Mouse (Mus musculus): ENCODE results near the gene Tagln3.

Gene Tagln3

GRCm38 (mm10) chr16:45676462-45676861, 47.9 kb downstream of the Tagln3 start:
- in situ Hi-C loops (cut with MboI; ENCODE audit: low pct_unique_long_range_greater_than_20kb in 1 of 2, low sequenced_read_pairs in 2 of 2, unreplicated experiment in 1 of 2): loop anchor here in 1 of 2 experiments (25.0 kb wide), 1 partner anchor 286 kb away; the partner anchor contains the start of gene Phldb2

- in situ Hi-C loops (cut with MboI; ENCODE audit: low pct_unique_long_range_greater_than_20kb in 1 of 2, low sequenced_read_pairs in 2 of 2, unreplicated experiment in 1 of 2): no loop called here
Observed at GRCm38 (mm10) chr16:45670005-45670404, 54.4 kb downstream of the Tagln3 start.

GRCm38 (mm10) chr16:45668178-45668577, 56.2 kb downstream of the Tagln3 start:
- in situ Hi-C loops (cut with MboI; ENCODE audit: low pct_unique_long_range_greater_than_20kb in 1 of 2, low sequenced_read_pairs in 2 of 2, unreplicated experiment in 1 of 2): no loop called here

- in situ Hi-C loops (cut with MboI; ENCODE audit: low pct_unique_long_range_greater_than_20kb in 1 of 2, low sequenced_read_pairs in 2 of 2, unreplicated experiment in 1 of 2): no loop called here
Observed at GRCm38 (mm10) chr16:45666136-45666535, 58.3 kb downstream of the Tagln3 start.

GRCm38 (mm10) chr16:45662381-45662780, 62.0 kb downstream of the Tagln3 start:
- in situ Hi-C loops (cut with MboI; ENCODE audit: low pct_unique_long_range_greater_than_20kb in 1 of 2, low sequenced_read_pairs in 2 of 2, unreplicated experiment in 1 of 2): no loop called here

All from mouse embryonic stem cell (cell line).